ENCODE assay signal across 22 mouse cellular contexts in the genomic region with DNA sequence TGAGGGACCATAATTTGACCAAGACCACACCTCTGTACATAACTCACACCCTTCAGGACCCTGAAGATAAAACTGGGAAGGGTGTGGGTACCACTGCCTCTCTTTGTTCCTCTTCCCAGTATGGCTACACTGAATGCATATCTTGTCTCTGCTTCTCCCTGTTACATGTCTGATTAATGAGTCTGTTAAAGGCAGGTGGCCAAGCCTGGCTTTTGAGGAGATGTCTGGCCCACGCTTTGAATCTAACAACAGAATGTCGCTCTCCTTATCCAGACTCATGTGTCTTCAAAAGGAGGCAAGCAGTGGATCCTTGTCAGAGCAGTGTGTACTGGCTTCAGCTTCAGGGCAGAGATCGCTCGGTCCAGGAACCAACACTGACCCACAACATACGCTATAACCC. TPM values are rescaled to one million over a fixed set of nuclear protein-coding genes. Genes with fewer than 3 reads are reported as not detected.
DNase-seq lines count a peak whose midpoint lies in the region; ATAC-seq and TF ChIP-seq lines count a peak whose summit lies in the region.
"Had no signal": no experiment of that assay in that cellular context is flagged by ENCODE, and none has a peak within 500 bp of the region (broad histone marks: within the 10 kb centered on the region; RNA-seq: fewer than 3 reads in every experiment).

No protein-coding gene starts in this region.

- H3K9ac ChIP-seq in MEL (ENCODE audit: control insufficient read depth, low read depth, low read length, poor library complexity, severe bottlenecking): no peak overlapping the region
- no peak overlapping the region for H3K9ac ChIP-seq in hindbrain, embryonic 11.5 days (ENCODE audit: low read depth, low read length)
- H3K9ac ChIP-seq: embryonic facial prominence, embryonic 12.5 days; forebrain, embryonic 13.5 days; forebrain, embryonic 15.5 days; forebrain, postnatal 0 days had no signal

- 82% methylated on average over 5 of the region's 5 CpGs for WGBS in hindbrain, embryonic 11.5 days

- H3K79me2 ChIP-seq in MEL (ENCODE audit: control insufficient read depth, insufficient read depth, low read length, poor library complexity): no peaks in the 10 kb centered on the region

- TF ChIP-seq RAD21 in MEL (IDR thresholded peaks at IDR 0.05; ENCODE audit: low read depth, low read length): no peak

- no peak overlapping the region for H3K4me2 ChIP-seq in hindbrain, embryonic 11.5 days (replicated peaks; ENCODE audit: low read depth, low read length)
- H3K4me2 ChIP-seq: embryonic facial prominence, embryonic 12.5 days; forebrain, embryonic 13.5 days; forebrain, embryonic 15.5 days had no signal

- 0 out of 4 replicates have a peak, but pooled peaks cover 0 to 9% of the 10 kb centered on the region in 2 experiments for H3K4me1 ChIP-seq in MEL (ENCODE audit: control insufficient read depth in 1 of 2, insufficient read depth in 2 of 2, low read length in 2 of 2)
- 0 out of 2 replicates have a peak, but pooled peaks cover 4% of the 10 kb centered on the region for H3K4me1 ChIP-seq in hindbrain, embryonic 11.5 days (replicated peaks; ENCODE audit: control insufficient read depth, insufficient read depth, low read length)

- no peak for TF ChIP-seq CTCF in MEL (IDR thresholded peaks at IDR 0.05 in 2 of 3, conservative IDR thresholded peaks at IDR 0.05 in 1 of 3; ENCODE audit: control insufficient read depth in 1 of 3, insufficient read depth in 1 of 3, low read depth in 2 of 3, low read length in 3 of 3, poor library complexity in 1 of 3, severe bottlenecking in 1 of 3)

- no peaks in the 10 kb centered on the region; a peak in 1 of 4 replicates for H3K36me3 ChIP-seq in MEL (ENCODE audit: control insufficient read depth in 1 of 2, insufficient read depth in 2 of 2, low read length in 2 of 2)
- no peaks in the 10 kb centered on the region for H3K36me3 ChIP-seq in hindbrain, embryonic 11.5 days (ENCODE audit: control insufficient read depth, insufficient read depth, low read length)
- H3K36me3 ChIP-seq: embryonic facial prominence, embryonic 10.5 days; embryonic facial prominence, embryonic 12.5 days; forebrain, embryonic 15.5 days had no signal

- peak in 1 of 2 experiments; percentile 30; a peak in 1 of 4 replicates for TF ChIP-seq EP300 in MEL (IDR thresholded peaks at IDR 0.05; ENCODE audit: low read depth in 1 of 2, low read length in 2 of 2)

- no peak for TF ChIP-seq POLR2A in MEL (IDR thresholded peaks at IDR 0.05; ENCODE audit: control insufficient read depth in 1 of 2, insufficient read depth in 1 of 2, low read depth in 1 of 2, low read length in 2 of 2, poor library complexity in 1 of 2)

- H3K4me3 ChIP-seq in MEL (ENCODE audit: control insufficient read depth in 1 of 2, insufficient read depth in 1 of 2, low read depth in 2 of 2, low read length in 2 of 2): no peak overlapping the region
- H3K4me3 ChIP-seq in hindbrain, embryonic 11.5 days (ENCODE audit: low read depth, low read length): no peak overlapping the region
- H3K4me3 ChIP-seq: embryonic facial prominence, embryonic 10.5 days; embryonic facial prominence, embryonic 12.5 days; forebrain, embryonic 13.5 days; forebrain, embryonic 15.5 days had no signal

- no peaks in the 10 kb centered on the region for H3K9me3 ChIP-seq in MEL (replicated peaks; ENCODE audit: insufficient read depth, low read length)
- no peaks in the 10 kb centered on the region for H3K9me3 ChIP-seq in hindbrain, embryonic 11.5 days (ENCODE audit: control insufficient read depth, low read length)
- H3K9me3 ChIP-seq: embryonic facial prominence, embryonic 10.5 days; embryonic facial prominence, embryonic 12.5 days; forebrain, embryonic 13.5 days; forebrain, embryonic 15.5 days had no signal

- H3K27me3 ChIP-seq in MEL (ENCODE audit: control insufficient read depth in 1 of 2, insufficient read depth in 2 of 2, low read length in 2 of 2): peaks cover 3 to 5% of the 10 kb centered on the region in 2 experiments; a peak in 3 of 4 replicates
- peaks cover 14% of the 10 kb centered on the region for H3K27me3 ChIP-seq in hindbrain, embryonic 11.5 days (ENCODE audit: control insufficient read depth, insufficient read depth, low read length)
- H3K27me3 ChIP-seq: Patski had no signal

- peak; percentile 18 for DNase-seq in layer of hippocampus, adult 11-12 months (ENCODE audit: low spot score)
- no peak for DNase-seq in layer of hippocampus, postnatal 36 days
- peak; percentile 27 to 33 for DNase-seq in layer of hippocampus, adult 8-10 months (ENCODE audit: low spot score in 2 of 2)
- no peak for DNase-seq in layer of hippocampus, adult 9-10 months (ENCODE audit: low spot score)
- peak; percentile 27 for DNase-seq in MEL (ENCODE audit: low read depth, low spot score)
- DNase-seq in brain, adult 2 months (ENCODE audit: low read depth, low spot score): peak; percentile 34
- no peak for DNase-seq in hindbrain, embryonic 11.5 days (ENCODE audit: low spot score)
- DNase-seq: adrenal gland, adult 8-10 months; adrenal gland, postnatal 14 days; adrenal gland, postnatal 36 days; cerebellum, adult 11 months; cerebellum, adult 18-20 months; cerebellum, adult 8-10 months; cerebellum, adult 9-11 months; cerebellum, postnatal 14 days; forebrain, postnatal 0 days had no signal

- no peak overlapping the region for H3K27ac ChIP-seq in MEL (ENCODE audit: control insufficient read depth, low read depth, low read length)
- no peak overlapping the region for H3K27ac ChIP-seq in hindbrain, embryonic 11.5 days (ENCODE audit: low read depth, low read length)
- H3K27ac ChIP-seq: embryonic facial prominence, embryonic 10.5 days; embryonic facial prominence, embryonic 12.5 days; forebrain, embryonic 13.5 days; forebrain, embryonic 15.5 days had no signal

- no peak for ATAC-seq in hindbrain, embryonic 11.5 days (ENCODE audit: low FRiP score)
- ATAC-seq: activated CD4-positive, CD25-positive, alpha-beta regulatory T cell, adult 4 months; forebrain, embryonic 13.5 days; forebrain, embryonic 15.5 days; forebrain, postnatal 0 days; Patski had no signal

TF ChIP-seq in MEL, 35 proteins besides CTCF, POLR2A, EP300 and RAD21:
- TF ChIP-seq ZKSCAN1 (IDR thresholded peaks at IDR 0.05; ENCODE audit: low read depth, low read length) (no peak), MXI1 (IDR thresholded peaks at IDR 0.05; ENCODE audit: low read depth, low read length) (no peak), ELF1 (IDR thresholded peaks at IDR 0.05; ENCODE audit: low read depth, low read length) (no peak), BHLHE40 (IDR thresholded peaks at IDR 0.05; ENCODE audit: borderline replicate concordance, low read depth, low read length) (no peak), ETS1 (IDR thresholded peaks at IDR 0.05; ENCODE audit: low read depth, low read length) (no peak), POLR2AphosphoS5 (IDR thresholded peaks at IDR 0.05; ENCODE audit: borderline replicate concordance, low read depth, low read length) (no peak)
TF ChIP-seq in MEL: peak in this region for 0.

RNA-seq across cellular contexts. Expression of gene Atoh8, which starts 50.8 kb away (rescaled TPM):
- total RNA-seq in layer of hippocampus, postnatal 36 days (2021): 1 to 10 TPM; 2.2 to 3.4 TPM
- 1 to 10 TPM; 2.5 to 3.4 (median 3.3) TPM for total RNA-seq in layer of hippocampus, adult 8-10 months (2022)
- total RNA-seq in MEL (2012; rRNA removed): not detected in 2 replicates
- not detected for polyA plus RNA-seq in MEL (2012; ENCODE audit: insufficient read depth in 1 of 2, insufficient read length in 2 of 2, low read depth in 1 of 2, low replicate concordance in 2 of 2, missing spikeins in 1 of 2)
- polyA plus RNA-seq in hindbrain, embryonic 11.5 days (2014; fragmentation: Nextera tagmentation; extraction: Ambion mirVana): 9.2 and 9.6 TPM in 2 replicates
- polyA plus RNA-seq: activated CD4-positive, CD25-positive, alpha-beta regulatory T cell, adult 4 months had no signal

Comparison
In these comparisons a context has a peak if more than half of its experiments do, and no peak if none do; other contexts are left out.
1. DNase-seq: peak in layer of hippocampus, adult 11-12 months (single experiment), layer of hippocampus, adult 8-10 months (2 of 2), MEL (single experiment) and brain, adult 2 months (single experiment); none in layer of hippocampus, postnatal 36 days (0 of 2), layer of hippocampus, adult 9-10 months (single experiment) and hindbrain, embryonic 11.5 days (single experiment).